Mouse (Mus musculus) intestine, postnatal 0 days (tissue): ENCODE measurements around the gene Mad1l1. TPM values are rescaled to one million over a fixed set of nuclear protein-coding genes. Genes with fewer than 3 reads are reported as not detected.

Experiments used
- ATAC-seq: fragments of 200-750 bp; cut with Nextera tagmentation; 2 replicates; pipeline ENCODE4 v1.8.0; 2017; ENCODE audit warnings: mild to moderate bottlenecking, moderate TSS enrichment, moderate library complexity
- H3K27ac ChIP-seq: fragments of 300-500 bp; sonication (generic); 2 replicates; pipeline ENCODE4 v1.5.1; 2014; ENCODE audit warnings: mild to moderate bottlenecking, low read depth, low read length, moderate library complexity
- H3K27me3 ChIP-seq: fragments of 300-500 bp; sonication (generic); replicated peaks from 2 replicates; pipeline ENCODE4 v1.6.1; 2014; ENCODE audit warnings: low read length, mixed read lengths; ENCODE audit not compliant: control insufficient read depth, insufficient read depth
- H3K36me3 ChIP-seq: fragments of 300-500 bp; sonication (generic); 2 replicates; pipeline ENCODE4 v1.6.1; 2014; ENCODE audit warnings: mild to moderate bottlenecking, moderate library complexity; ENCODE audit not compliant: control insufficient read depth, insufficient read depth
- H3K4me1 ChIP-seq: fragments of 300-500 bp; sonication (generic); replicated peaks from 2 replicates; pipeline ENCODE4 v1.6.1; 2014; ENCODE audit warnings: antibody characterized with exemption, low read length, mixed read lengths; ENCODE audit not compliant: control insufficient read depth, insufficient read depth
- H3K4me2 ChIP-seq: fragments of 300-500 bp; sonication (generic); replicated peaks from 2 replicates; pipeline ENCODE4 v1.6.1; 2014; ENCODE audit warnings: low read depth, mild to moderate bottlenecking, moderate library complexity
- H3K4me3 ChIP-seq: fragments of 300-500 bp; sonication (generic); 2 replicates; pipeline ENCODE4 v1.5.1; 2014; ENCODE audit warnings: low read depth, low read length
- H3K9ac ChIP-seq: fragments of 300-500 bp; sonication (generic); 2 replicates; pipeline ENCODE4 v1.6.1; 2014; ENCODE audit warnings: mild to moderate bottlenecking, low read depth, low read length
- H3K9me3 ChIP-seq: fragments of 300-500 bp; sonication (generic); 2 replicates; pipeline ENCODE4 v1.6.1; 2016; ENCODE audit warnings: mixed run types; ENCODE audit not compliant: control insufficient read depth
- CTCF ChIP-seq: sonication (generic); IDR thresholded peaks from 2 replicates; pipeline ENCODE4 v1.5.1; 2016; ENCODE audit warnings: low read depth, mild to moderate bottlenecking, control low read depth, antibody characterized with exemption, moderate library complexity
- WGBS: fragments of 180-500 bp; shearing (Covaris S2); extraction: QIAGEN DNeasy Blood & Tissue Kit; methylation state at CpG from one replicate; pipeline ENCODE4 v1.1.7; 2014; 5-methylcytosine and 5-hydroxymethylcytosine counted together
- polyA plus RNA-seq: library from polyadenylated mRNA; unstranded; fragments of >200 nt; fragmentation: Nextera tagmentation; extraction: Ambion mirVana; gene quantifications from 2 replicates; pipeline ENCODE4 v1.2.1, GENCODE M21; 2015

The Mad1l1 gene
- polyA plus RNA-seq, 1 experiment from 2014 or later = 10.3 TPM

DNA sequence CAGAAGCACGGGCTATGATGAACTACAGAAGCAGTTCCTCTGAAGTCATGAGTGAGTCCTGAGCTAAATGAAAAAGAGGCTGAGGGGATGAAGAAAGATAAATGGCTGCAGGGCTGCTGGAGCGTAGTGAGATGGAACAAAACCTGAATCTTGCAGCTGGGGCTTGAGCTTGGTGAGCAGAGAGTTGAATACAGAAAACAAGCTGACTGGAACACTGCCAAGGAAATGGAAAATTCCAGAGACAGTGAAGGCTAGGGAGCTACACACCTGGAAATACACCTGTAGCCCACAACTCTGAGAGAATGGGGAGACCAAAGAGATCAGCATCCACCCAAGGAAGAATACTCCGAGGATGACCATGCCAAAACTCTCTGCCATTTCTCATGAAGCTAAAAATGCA lies 93.0 kb downstream of the Mad1l1 start:
- ATAC-seq = no peak
- H3K4me2 ChIP-seq = no peak overlapping the region
- H3K4me1 ChIP-seq = no peaks in the 10 kb centered on the region
- no peak for TF ChIP-seq CTCF
- no peak overlapping the region for H3K27ac ChIP-seq
- H3K36me3 ChIP-seq = no peaks in the 10 kb centered on the region
- H3K4me3 ChIP-seq = no peak overlapping the region
- H3K27me3 ChIP-seq = no peaks in the 10 kb centered on the region
- 89% methylated on average over 3 of the region's 3 CpGs for WGBS
- no peak overlapping the region for H3K9ac ChIP-seq
- no peaks in the 10 kb centered on the region for H3K9me3 ChIP-seq

DNA sequence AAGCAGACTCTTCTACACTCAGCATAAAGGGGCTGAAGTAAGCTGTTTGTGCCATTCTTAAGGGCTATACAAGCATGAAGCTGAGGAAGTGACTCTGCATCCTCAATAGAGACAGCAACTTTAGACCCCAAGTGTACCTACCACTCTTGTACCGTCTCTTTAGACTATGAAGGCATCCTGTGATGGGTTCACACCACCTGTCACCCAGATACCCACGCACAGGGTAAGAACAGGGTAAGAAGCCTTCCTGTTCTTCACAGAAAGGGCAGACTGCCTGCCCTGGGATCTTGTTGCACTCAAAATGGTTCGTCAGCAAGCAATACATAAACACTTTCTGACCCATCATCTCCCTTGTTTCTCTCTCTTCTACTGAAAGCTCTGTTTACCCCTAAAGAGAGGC lies 94.5 kb downstream of the Mad1l1 start:
- Histone ChIP-seq H3K4me2 (no peak overlapping the region), H3K4me3 (no peak overlapping the region), H3K9ac (no peak overlapping the region), H3K4me1 (no peaks in the 10 kb centered on the region), H3K27me3 (no peaks in the 10 kb centered on the region), H3K36me3 (no peaks in the 10 kb centered on the region), H3K9me3 (no peaks in the 10 kb centered on the region), H3K27ac (no peak overlapping the region)
- no peak for ATAC-seq
- 91% methylated on average over 3 of the region's 3 CpGs for WGBS
- no peak for TF ChIP-seq CTCF

DNA sequence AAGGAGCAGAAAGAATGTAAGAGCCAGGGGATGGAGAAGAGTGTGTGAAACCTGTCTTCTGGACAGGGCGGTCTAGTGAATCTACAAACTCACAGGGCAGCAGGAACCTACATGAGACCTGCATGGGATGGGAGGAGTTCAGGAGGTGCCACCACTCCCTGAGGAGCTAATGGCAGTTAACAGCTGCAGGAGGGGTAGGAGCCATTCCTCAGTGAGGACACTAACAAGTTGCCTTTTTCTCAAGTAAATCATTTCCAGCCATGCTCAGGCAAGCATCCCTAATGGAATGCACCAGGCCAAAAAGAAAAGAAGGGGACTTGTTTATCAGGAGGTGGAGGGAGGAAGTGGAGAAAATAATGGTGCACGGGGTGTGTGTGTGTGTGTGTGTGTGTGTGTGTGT lies 95.5 kb downstream of the Mad1l1 start:
- Histone ChIP-seq H3K36me3 (no peaks in the 10 kb centered on the region), H3K4me3 (no peak overlapping the region), H3K9ac (no peak overlapping the region), H3K9me3 (no peaks in the 10 kb centered on the region), H3K27me3 (no peaks in the 10 kb centered on the region), H3K27ac (no peak overlapping the region), H3K4me2 (no peak overlapping the region), H3K4me1 (no peaks in the 10 kb centered on the region)
- no peak for TF ChIP-seq CTCF
- WGBS = 64% methylated on average over 2 of the region's 2 CpGs
- no peak for ATAC-seq

- WGBS = 89% methylated on average over 2 of the region's 2 CpGs
- TF ChIP-seq CTCF = no peak
- no peaks in the 10 kb centered on the region for H3K36me3 ChIP-seq
- H3K27ac ChIP-seq = no peak overlapping the region
- H3K9ac ChIP-seq = no peak overlapping the region
- H3K9me3 ChIP-seq = no peaks in the 10 kb centered on the region
- no peaks in the 10 kb centered on the region for H3K27me3 ChIP-seq
- no peak for ATAC-seq
- H3K4me2 ChIP-seq = no peak overlapping the region
- no peak overlapping the region for H3K4me3 ChIP-seq
- H3K4me1 ChIP-seq = no peaks in the 10 kb centered on the region
These were observed 96.2 kb downstream of the Mad1l1 start for GRCm38 (mm10) chr5:140225103-140225502.

- WGBS = 86% methylated on average over 20 of the region's 20 CpGs
- H3K4me3 ChIP-seq = no peak overlapping the region
- no peak for ATAC-seq
- H3K4me2 ChIP-seq = no peak overlapping the region
- no peaks in the 10 kb centered on the region for H3K27me3 ChIP-seq
- no peak overlapping the region for H3K27ac ChIP-seq
- H3K4me1 ChIP-seq = no peaks in the 10 kb centered on the region
- H3K36me3 ChIP-seq = no peaks in the 10 kb centered on the region
- no peaks in the 10 kb centered on the region for H3K9me3 ChIP-seq
- TF ChIP-seq CTCF = no peak
- H3K9ac ChIP-seq = no peak overlapping the region
These were observed 98.0 kb downstream of the Mad1l1 start for GRCm38 (mm10) chr5:140223070-140224053.

DNA sequence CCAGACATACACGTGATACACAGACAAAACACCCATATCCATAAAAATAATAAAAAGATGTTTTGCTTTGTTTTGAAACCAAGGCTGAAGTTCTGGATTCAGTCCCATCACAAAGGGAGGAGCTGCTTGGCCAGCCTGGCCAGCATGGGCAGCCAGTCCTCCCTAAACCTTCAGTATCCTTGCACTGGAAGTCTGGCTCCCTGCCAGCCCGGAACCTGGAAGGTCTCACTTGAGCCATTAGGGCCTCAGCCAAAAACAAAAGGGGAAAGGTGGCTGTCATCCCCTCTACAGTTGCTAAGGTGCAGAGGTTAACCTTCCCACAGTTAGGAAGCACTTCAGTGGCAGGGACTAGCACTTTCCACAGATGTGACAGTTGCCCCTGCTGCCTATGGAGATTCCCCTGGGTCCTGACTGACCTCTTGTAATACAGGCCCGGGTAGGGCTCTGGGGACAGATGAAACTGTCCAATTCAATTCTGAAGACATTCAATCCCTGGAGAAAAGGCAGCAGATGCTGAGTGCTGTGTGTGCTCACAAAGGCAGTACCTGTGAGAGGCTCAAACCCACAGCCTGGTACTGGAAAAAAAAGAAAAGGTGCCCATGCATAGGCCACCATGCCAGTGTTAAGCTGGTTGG lies 100.2 kb downstream of the Mad1l1 start:
- 82% methylated on average over 3 of the region's 3 CpGs for WGBS
- H3K9ac ChIP-seq = no peak overlapping the region
- no peak for TF ChIP-seq CTCF
- H3K27me3 ChIP-seq = no peaks in the 10 kb centered on the region
- H3K4me3 ChIP-seq = no peak overlapping the region
- no peak for ATAC-seq
- no peaks in the 10 kb centered on the region for H3K9me3 ChIP-seq
- H3K36me3 ChIP-seq = no peaks in the 10 kb centered on the region
- no peak overlapping the region for H3K27ac ChIP-seq
- H3K4me2 ChIP-seq = no peak overlapping the region
- H3K4me1 ChIP-seq = no peaks in the 10 kb centered on the region
